Mouse (Mus musculus) left cerebral cortex, adult 9 months (tissue): ENCODE measurements around the gene Olfr914.

Source experiments
- DNase-seq, 2 experiments: peaks; one replicate each; pipeline ENCODE4 v3.0.0; 2022; ENCODE audit warnings: low spot score in 2 of 2

The Olfr914 gene

GRCm38 (mm10) chr9:38604802-38605201 lies at the start of gene Olfr914:
Gene Olfr914, plus strand, starts transcription at chr9:38605102.
- no peak for DNase-seq

DNA sequence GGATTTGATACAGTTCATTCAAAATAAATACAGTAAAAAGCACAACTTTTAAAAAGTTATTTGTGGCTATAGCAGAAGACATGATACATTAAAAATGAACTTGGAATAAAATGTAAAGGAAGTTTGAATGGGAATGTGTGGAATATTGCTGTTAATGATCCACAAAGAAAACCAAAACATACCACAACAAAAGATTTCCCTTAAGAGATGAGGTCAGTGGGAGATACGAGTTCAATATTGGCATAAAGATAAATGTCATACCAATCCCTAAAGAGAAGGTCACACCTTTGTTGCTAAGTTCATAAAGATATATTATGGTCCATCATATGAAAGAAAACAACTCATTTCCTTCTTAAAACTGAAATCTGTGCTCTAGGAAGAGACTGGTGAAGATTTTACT lies 25.0 kb upstream of the Olfr914 start, which contains the start of gene Olfr912:
Gene Olfr912, plus strand, starts transcription at position 301 of the 400 bp plus-strand sequence.
- DNase-seq: no peak

GRCm38 (mm10) chr9:38591056-38591455 lies 13.8 kb upstream of the Olfr914 start:
- no peak for DNase-seq

DNA sequence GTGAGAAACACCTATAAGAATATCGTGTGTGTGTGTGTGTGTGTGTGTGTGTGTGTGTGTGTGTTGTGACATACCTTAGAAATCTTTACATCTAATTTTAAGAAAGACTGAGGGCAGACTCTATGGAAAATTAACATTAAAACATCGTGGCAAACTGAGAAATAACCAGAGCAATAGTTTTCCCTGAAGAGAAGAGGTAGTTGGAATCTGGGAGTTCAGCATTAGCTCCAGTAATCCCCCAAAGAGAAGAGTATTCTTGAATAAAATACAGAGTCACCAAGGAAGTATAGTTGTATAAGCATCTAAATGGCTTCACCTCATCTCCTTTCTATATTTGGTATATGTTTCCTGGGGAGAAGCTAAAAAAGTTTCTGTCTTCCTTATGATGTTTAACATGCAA lies 12.4 kb upstream of the Olfr914 start, which contains the start of gene Olfr913:
Gene Olfr913, plus strand, starts transcription at position 301 of the 400 bp plus-strand sequence.
- DNase-seq: no peak

GRCm38 (mm10) chr9:38632406-38632805 lies 27.5 kb downstream of the Olfr914 start:
- no peak for DNase-seq

DNA sequence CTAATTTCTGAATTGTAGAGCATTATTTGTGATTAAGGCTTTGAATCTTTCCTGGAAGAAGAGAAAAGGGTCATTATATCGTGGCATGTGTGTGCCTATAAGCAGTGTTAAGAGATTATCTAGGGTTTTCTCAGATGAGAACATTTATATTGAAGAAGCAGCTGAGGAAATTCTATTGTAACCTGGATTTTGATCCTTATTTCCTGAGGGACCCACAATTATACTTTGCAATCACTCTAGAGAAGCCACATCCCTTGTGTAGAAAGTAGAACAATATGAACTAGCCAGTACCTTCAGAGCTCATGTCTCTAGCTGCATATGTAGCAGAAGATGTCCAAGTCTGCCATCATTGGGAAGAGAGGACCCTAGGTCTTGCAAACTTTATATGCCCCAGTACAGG lies 54.9 kb downstream of the Olfr914 start, which contains the start of gene Olfr916:
Gene Olfr916, minus strand, starts transcription at position 101 of the 400 bp plus-strand sequence.
- no peak for DNase-seq
